Mouse (Mus musculus): Measurements from ENCODE around the gene Gsx2.

DNA sequence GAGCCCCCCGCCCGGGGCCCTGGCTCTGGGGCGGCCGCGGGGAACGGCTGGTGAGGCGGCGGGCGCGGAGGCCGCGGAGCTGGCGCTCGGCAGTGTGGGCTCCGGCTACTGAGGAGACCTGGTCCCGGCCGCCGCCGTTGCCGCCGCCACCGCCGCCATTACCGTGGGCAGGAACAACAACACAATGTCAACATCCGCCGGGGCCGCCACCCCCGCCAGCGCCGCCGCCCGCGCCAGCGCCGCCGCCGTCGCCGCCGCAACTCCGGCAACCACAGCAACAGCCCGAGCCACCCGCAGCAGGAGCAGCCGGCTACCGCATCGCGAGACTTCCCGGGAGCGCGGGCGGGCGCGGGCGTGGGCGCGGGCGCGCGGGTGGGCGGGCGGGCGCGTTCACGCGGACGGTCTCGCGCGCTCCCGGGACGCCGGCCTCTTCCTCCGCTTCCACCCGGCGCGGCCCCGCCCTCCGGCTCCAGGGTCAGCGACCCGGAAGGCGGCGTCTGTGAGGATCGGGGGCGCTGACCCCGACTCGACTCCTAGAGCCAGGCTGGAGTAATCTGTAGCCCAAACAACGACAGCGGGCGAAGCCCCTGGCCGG lies 31.0 kb upstream of the Gsx2 start, which contains the start of gene Chic2:
- TF ChIP-seq POLR2A (IDR thresholded peaks at IDR 0.05; ENCODE audit: insufficient read length, low read depth) (peak; percentile 86), E2F4 (IDR thresholded peaks at IDR 0.05; ENCODE audit: insufficient read depth) (no peak), POLR2AphosphoS2 (IDR thresholded peaks at IDR 0.05; ENCODE audit: insufficient read length, low read depth) (peak; percentile 53), MAX (IDR thresholded peaks at IDR 0.05; ENCODE audit: low read depth) (no peak), USF1 (IDR thresholded peaks at IDR 0.05; ENCODE audit: low read depth) (no peak), TCF3 (IDR thresholded peaks at IDR 0.05; ENCODE audit: insufficient read length, low read depth) (no peak), TCF12 (IDR thresholded peaks at IDR 0.05; ENCODE audit: insufficient read depth, poor library complexity, severe bottlenecking) (no peak), REST (IDR thresholded peaks at IDR 0.05; ENCODE audit: insufficient read depth, insufficient read length) (no peak), MYOD1 (IDR thresholded peaks at IDR 0.05; ENCODE audit: control insufficient read depth in 1 of 3, insufficient read length in 2 of 3, low read depth in 2 of 3) (peak in 1 of 3 experiments; percentile 20), CEBPB (IDR thresholded peaks at IDR 0.05; ENCODE audit: insufficient read depth, poor library complexity, severe bottlenecking) (no peak)

Measured in myocyte (in vitro differentiated cells).